Mouse (Mus musculus): ENCODE measurements around the gene Isyna1.

- TF ChIP-seq CTCF (IDR thresholded peaks at IDR 0.05) (no peak), EP300 (IDR thresholded peaks at IDR 0.05) (no peak)
Measured at GRCm38 (mm10) chr8:70601271-70601649, 7.1 kb downstream of the Isyna1 start.
